Comparison of ENCODE assay signal across 26 mouse cellular contexts in the genomic region with DNA sequence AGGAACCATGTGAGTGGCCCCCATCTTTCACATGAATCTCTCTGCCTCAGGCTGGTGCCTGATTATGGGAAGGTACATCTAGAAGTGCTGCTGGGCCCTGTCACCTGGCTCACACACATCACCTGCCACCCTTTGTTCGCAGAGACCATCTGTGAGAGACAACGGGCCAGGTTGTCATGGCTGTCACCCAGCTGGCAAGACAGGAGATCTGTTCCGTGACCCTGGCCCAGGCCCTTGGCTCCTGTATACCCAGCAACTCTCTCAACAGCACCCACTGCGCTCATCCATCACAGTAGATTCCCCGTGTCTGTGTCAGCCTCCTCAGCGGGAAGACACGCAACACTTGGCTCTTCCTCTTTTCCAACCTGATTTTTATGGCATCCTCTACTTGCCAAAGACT.
A peak's percentile ranks its signal among the peaks of the same experiment; 100 is the strongest.
DNase-seq lines count a peak whose midpoint lies in the region; ATAC-seq and TF ChIP-seq lines count a peak whose summit lies in the region.
"Had no signal": no experiment of that assay in that cellular context is flagged by ENCODE, and none has a peak within 500 bp of the region (broad histone marks: within the 10 kb centered on the region; RNA-seq: fewer than 3 reads in every experiment).

No protein-coding gene starts in this region.

- TF ChIP-seq CTCF in lung, adult 2 months (IDR thresholded peaks at IDR 0.05; ENCODE audit: insufficient read depth, low read length): no peak

- no peaks in the 10 kb centered on the region for H3K4me1 ChIP-seq in lung, adult 2 months (ENCODE audit: control insufficient read depth, insufficient read depth, low read length)
- H3K4me1 ChIP-seq: embryonic facial prominence, embryonic 15.5 days; intestine, embryonic 15.5 days; limb, embryonic 12.5 days; liver, embryonic 15.5 days had no signal

- no peak for TF ChIP-seq POLR2A in lung, adult 2 months (IDR thresholded peaks at IDR 0.05; ENCODE audit: borderline replicate concordance, extremely low read depth, low read depth, low read length)

- DNase-seq in cerebellum, postnatal 4 days (ENCODE audit: low spot score in 2 of 2): no peak
- peak; percentile 33 for DNase-seq in left cerebral cortex, postnatal 4 days
- no peak for DNase-seq in left cerebral cortex, postnatal 25 days (ENCODE audit: low spot score in 2 of 2)
- peak; percentile 81 for DNase-seq in cerebellum, adult 8-10 months
- DNase-seq in cerebellum, postnatal 25 days: peak; percentile 87 to 88
- DNase-seq in lung, adult 2 months: no peak
- DNase-seq in thymus, adult 18-20 months: no peak
- DNase-seq: adrenal gland, adult 2 months; forebrain, postnatal 0 days; gastrocnemius, postnatal 14 days; heart, postnatal 10 days; kidney, adult 2 months had no signal

- intact Hi-C loops in left cerebral cortex, postnatal 4 days (cut with DNase I): no loop called here
- intact Hi-C loops in left cerebral cortex, postnatal 25 days (cut with DNase I): no loop called here

- ATAC-seq in cerebellum, adult (ENCODE audit: insufficient number of reproducible peaks, low FRiP score, low TSS enrichment): peak; percentile 66
- ATAC-seq: activated CD4-positive, CD25-positive, alpha-beta regulatory T cell, adult 4 months; hindbrain, postnatal 0 days; intestine, embryonic 15.5 days had no signal

- H3K4me3 ChIP-seq in lung, adult 2 months (replicated peaks; ENCODE audit: extremely low read depth, low read depth, low read length): no peak overlapping the region
- H3K4me3 ChIP-seq: embryonic facial prominence, embryonic 10.5 days; embryonic facial prominence, embryonic 15.5 days; forebrain, embryonic 12.5 days; heart, embryonic 13.5 days; hindbrain, embryonic 10.5 days; intestine, embryonic 15.5 days; limb, embryonic 12.5 days; liver, embryonic 15.5 days; lung, embryonic 15.5 days; midbrain, embryonic 12.5 days; neural tube, embryonic 13.5 days had no signal

- WGBS in lung, adult 2 months: 77% methylated on average over 7 of the region's 7 CpGs

Comparison
In these comparisons a context has a peak if more than half of its experiments do, and no peak if none do; other contexts are left out.
1. DNase-seq: peak in left cerebral cortex, postnatal 4 days (single experiment), cerebellum, adult 8-10 months (single experiment) and cerebellum, postnatal 25 days (2 of 2); none in cerebellum, postnatal 4 days (0 of 2), left cerebral cortex, postnatal 25 days (0 of 2), lung, adult 2 months (single experiment) and thymus, adult 18-20 months (0 of 2).